Mouse (Mus musculus) C2C12 (cell line): Measurements from ENCODE around the gene Sh3bp4. TPM values are rescaled to one million over a fixed set of nuclear protein-coding genes. Genes with fewer than 3 reads are reported as not detected.

Experiments used
- H3K27me3 ChIP-seq: one replicate; pipeline ENCODE4 v1.6.1; 2011; ENCODE audit not compliant: control insufficient read depth, insufficient read depth, insufficient read length
- H3K36me3 ChIP-seq: one replicate; pipeline ENCODE4 v1.6.1; 2011; ENCODE audit not compliant: control insufficient read depth, insufficient read depth
- H3K4me3 ChIP-seq: one replicate; pipeline ENCODE4 v1.5.1; 2011; ENCODE audit warnings: mild to moderate bottlenecking, control low read depth; ENCODE audit not compliant: poor library complexity, insufficient read depth, severe bottlenecking
- H3K79me2 ChIP-seq: one replicate; pipeline ENCODE4 v1.6.1; 2011; ENCODE audit not compliant: control insufficient read depth, insufficient read depth
- H3K79me3 ChIP-seq: one replicate; pipeline ENCODE4 v1.6.1; 2011; ENCODE audit warnings: low read depth, control low read depth
- H3ac ChIP-seq: one replicate; pipeline ENCODE3; 2011; ENCODE audit warnings: low read depth; ENCODE audit not compliant: control insufficient read depth, insufficient read length
- CEBPB ChIP-seq: IDR thresholded peaks from one replicate; pipeline ENCODE4 v1.6.1; 2011; ENCODE audit warnings: low read depth, mild to moderate bottlenecking, control low read depth, moderate library complexity
- CTCF ChIP-seq: IDR thresholded peaks from one replicate; pipeline ENCODE4 v1.5.1; 2011; ENCODE audit not compliant: control insufficient read depth, insufficient read depth, insufficient read length
- FOSL1 ChIP-seq: IDR thresholded peaks from one replicate; pipeline ENCODE4 v1.8.0; 2011; ENCODE audit warnings: mild to moderate bottlenecking, low read length; ENCODE audit not compliant: poor library complexity, insufficient read depth, severe bottlenecking
- MAX ChIP-seq: IDR thresholded peaks from one replicate; pipeline ENCODE4 v1.6.1; 2011; ENCODE audit warnings: mild to moderate bottlenecking, control low read depth
- MYOD1 ChIP-seq: IDR thresholded peaks from one replicate; pipeline ENCODE4 v1.6.1; 2011; ENCODE audit warnings: low read depth; ENCODE audit not compliant: control insufficient read depth, insufficient read length
- MYOG ChIP-seq: IDR thresholded peaks from one replicate; pipeline ENCODE4 v1.6.1; 2011; ENCODE audit not compliant: control insufficient read depth, insufficient read length; ENCODE audit errors: extremely low read depth
- USF1 ChIP-seq: IDR thresholded peaks from one replicate; pipeline ENCODE4 v1.6.1; 2011; ENCODE audit warnings: low read depth, mild to moderate bottlenecking, control low read depth, moderate library complexity
- polyA plus RNA-seq: library from polyadenylated mRNA; unstranded; fragments of >200 nt; fragmentation: generic; extraction: Trizol; gene quantifications from one replicate; pipeline ENCODE4 v1.2.1, GENCODE M21; 2012; ENCODE audit warnings: missing spikeins

The Sh3bp4 gene
- polyA plus RNA-seq, 1 experiment = 24.0 TPM

GRCm38 (mm10) chr1:89137086-89137816, 67.0 kb downstream of the Sh3bp4 start:
- TF ChIP-seq MYOD1 (no peak), CEBPB (no peak), USF1 (no peak), FOSL1 (no peak), MYOG (no peak), CTCF (no peak), MAX (no peak)
- Histone ChIP-seq H3K36me3 (peaks cover 50% of the 10 kb centered on the region), H3ac (no peak overlapping the region), H3K4me3 (no peak overlapping the region), H3K79me3 (peaks cover 22% of the 10 kb centered on the region), H3K27me3 (no peaks in the 10 kb centered on the region), H3K79me2 (peaks cover 60% of the 10 kb centered on the region)

GRCm38 (mm10) chr1:89138316-89138715, 68.1 kb downstream of the Sh3bp4 start:
- Histone ChIP-seq H3ac (no peak overlapping the region), H3K79me3 (peaks cover 15% of the 10 kb centered on the region), H3K4me3 (no peak overlapping the region), H3K27me3 (no peaks in the 10 kb centered on the region), H3K36me3 (peaks cover 59% of the 10 kb centered on the region), H3K79me2 (peaks cover 49% of the 10 kb centered on the region)
- no peak for TF ChIP-seq MYOG
- no peak for TF ChIP-seq FOSL1
- no peak for TF ChIP-seq CTCF
- no peak for TF ChIP-seq MAX
- TF ChIP-seq MYOD1 = no peak
- TF ChIP-seq CEBPB = no peak
- TF ChIP-seq USF1 = no peak

DNA sequence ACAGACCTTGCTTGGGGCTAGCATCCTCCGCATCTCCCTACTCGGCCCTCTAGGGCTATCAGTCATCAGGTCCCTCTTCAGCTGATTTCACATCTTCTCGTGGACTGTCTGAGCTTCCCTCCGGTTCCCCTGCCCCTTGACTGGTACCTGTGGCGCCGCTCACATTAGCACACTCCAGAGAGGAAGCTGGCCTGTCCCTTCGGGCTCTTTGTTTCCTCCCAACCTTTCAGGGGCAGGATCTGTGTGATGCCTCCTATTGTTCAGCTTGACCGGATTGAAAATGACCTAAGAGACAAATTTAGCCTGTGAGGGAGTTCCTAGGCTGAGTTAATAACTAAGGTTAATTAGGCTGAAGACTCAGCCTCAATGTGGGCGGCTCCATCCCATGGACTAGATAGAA, 69.9 kb downstream of the Sh3bp4 start:
- peaks cover 43% of the 10 kb centered on the region for H3K79me2 ChIP-seq
- TF ChIP-seq MYOG = no peak
- no peak for TF ChIP-seq CEBPB
- TF ChIP-seq MYOD1 = no peak
- no peak for TF ChIP-seq MAX
- no peak for TF ChIP-seq USF1
- no peak for TF ChIP-seq FOSL1
- TF ChIP-seq CTCF = no peak
- peaks cover 5% of the 10 kb centered on the region for H3K79me3 ChIP-seq
- peaks cover 70% of the 10 kb centered on the region for H3K36me3 ChIP-seq
- no peak overlapping the region for H3K4me3 ChIP-seq
- H3ac ChIP-seq = no peak overlapping the region
- no peaks in the 10 kb centered on the region for H3K27me3 ChIP-seq

DNA sequence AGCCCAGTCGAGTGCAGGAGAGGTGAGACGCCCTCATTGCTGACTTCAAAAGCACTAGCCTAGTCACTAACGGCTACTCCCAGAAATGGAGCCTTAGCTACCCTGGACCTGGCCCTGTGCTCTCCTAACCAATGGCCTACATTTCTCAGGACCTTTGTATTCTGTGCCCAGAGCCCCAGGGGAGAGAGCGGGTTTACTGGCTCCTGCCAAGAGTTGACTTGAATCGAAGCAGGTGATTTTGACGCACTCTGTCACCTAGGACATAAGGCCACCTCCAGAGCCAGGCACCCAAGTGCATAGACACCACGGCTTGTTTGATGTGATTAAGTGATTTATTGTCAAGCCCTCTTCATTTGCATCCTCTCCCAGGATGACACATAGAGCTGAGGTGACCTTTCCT, 80.9 kb downstream of the Sh3bp4 start:
- Histone ChIP-seq H3K27me3 (no peaks in the 10 kb centered on the region), H3K79me2 (peaks cover 55% of the 10 kb centered on the region), H3ac (no peak overlapping the region), H3K36me3 (peaks cover 79% of the 10 kb centered on the region), H3K4me3 (no peak overlapping the region), H3K79me3 (peaks cover 12% of the 10 kb centered on the region)
- TF ChIP-seq USF1 = no peak
- TF ChIP-seq MYOG = no peak
- no peak for TF ChIP-seq FOSL1
- TF ChIP-seq CTCF = no peak
- TF ChIP-seq MAX = no peak
- no peak for TF ChIP-seq MYOD1
- TF ChIP-seq CEBPB = no peak

DNA sequence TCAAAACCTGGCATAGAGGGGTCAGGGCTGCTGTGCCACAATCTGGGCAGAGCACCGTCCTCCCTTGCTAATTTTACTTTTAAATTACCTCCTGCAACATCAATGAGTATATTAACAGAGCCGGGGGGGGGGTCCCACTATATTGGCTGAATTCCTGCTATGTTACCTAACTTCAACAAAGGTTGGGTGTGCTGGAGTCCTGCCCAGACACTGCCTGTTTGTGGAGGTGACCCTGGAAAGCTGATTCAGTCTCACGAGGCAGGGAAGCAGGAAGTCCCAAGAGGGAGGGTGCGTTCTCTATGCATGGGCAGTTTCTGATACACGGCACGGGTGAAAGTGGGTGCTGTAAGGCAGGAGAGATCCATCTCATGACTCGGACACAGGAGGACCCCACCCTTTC, 82.4 kb downstream of the Sh3bp4 start:
- H3K27me3 ChIP-seq = no peaks in the 10 kb centered on the region
- H3K36me3 ChIP-seq = peaks cover 72% of the 10 kb centered on the region
- H3K79me2 ChIP-seq = peaks cover 40% of the 10 kb centered on the region
- TF ChIP-seq MYOG (no peak), MYOD1 (no peak)
- no peak overlapping the region for H3ac ChIP-seq
- no peak overlapping the region for H3K4me3 ChIP-seq
- H3K79me3 ChIP-seq = peaks cover 12% of the 10 kb centered on the region

DNA sequence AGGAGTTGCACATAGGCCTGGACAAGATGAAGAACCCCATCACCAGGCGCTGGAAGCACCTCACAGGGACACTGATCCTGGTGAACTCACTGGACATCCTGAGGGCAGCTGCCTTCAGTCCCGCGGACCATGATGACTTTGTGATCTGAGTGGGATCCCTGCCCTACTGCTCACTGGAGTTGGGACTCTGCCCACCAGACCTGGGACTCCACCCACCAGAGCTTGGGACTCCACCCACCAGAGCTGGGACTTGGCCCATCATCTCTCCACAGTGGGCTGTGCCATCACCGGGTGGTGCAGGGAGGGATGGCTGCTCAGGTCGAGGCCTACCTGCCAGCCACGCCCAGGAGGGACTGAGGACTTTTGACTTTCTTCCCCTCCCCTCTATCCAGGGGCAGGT, 83.0 kb downstream of the Sh3bp4 start:
- no peaks in the 10 kb centered on the region for H3K27me3 ChIP-seq
- H3ac ChIP-seq = no peak overlapping the region
- H3K79me2 ChIP-seq = peaks cover 34% of the 10 kb centered on the region
- H3K79me3 ChIP-seq = peaks cover 8% of the 10 kb centered on the region
- TF ChIP-seq FOSL1 (no peak), USF1 (no peak), MYOD1 (no peak), MAX (no peak), CTCF (no peak), MYOG (no peak), CEBPB (no peak)
- H3K36me3 ChIP-seq = peaks cover 65% of the 10 kb centered on the region
- H3K4me3 ChIP-seq = no peak overlapping the region
